Mouse (Mus musculus) hindbrain, embryonic 12.5 days (tissue): Measurements from ENCODE around the gene Vmn1r198. TPM values are rescaled to one million over a fixed set of nuclear protein-coding genes. Genes with fewer than 3 reads are reported as not detected.

Source experiments
- ATAC-seq: fragments of 200-750 bp; cut with Nextera tagmentation; 2 replicates; pipeline ENCODE4 v1.8.0; 2017; ENCODE audit warnings: moderate TSS enrichment; ENCODE audit not compliant: low FRiP score
- H3K27ac ChIP-seq: fragments of 300-500 bp; sonication (generic); 2 replicates; pipeline ENCODE4 v1.5.1; 2016; ENCODE audit warnings: mild to moderate bottlenecking
- H3K27me3 ChIP-seq: fragments of 300-500 bp; sonication (generic); 2 replicates; pipeline ENCODE4 v1.6.1; 2016; ENCODE audit warnings: mild to moderate bottlenecking
- H3K36me3 ChIP-seq: fragments of 300-500 bp; sonication (generic); 2 replicates; pipeline ENCODE4 v1.6.1; 2016; ENCODE audit warnings: mild to moderate bottlenecking
- H3K4me1 ChIP-seq: fragments of 300-500 bp; sonication (generic); 2 replicates; pipeline ENCODE4 v1.6.1; 2016
- H3K4me2 ChIP-seq: fragments of 300-500 bp; sonication (generic); replicated peaks from 2 replicates; pipeline ENCODE4 v1.6.1; 2016; ENCODE audit warnings: mild to moderate bottlenecking
- H3K4me3 ChIP-seq: fragments of 300-500 bp; sonication (generic); 2 replicates; pipeline ENCODE4 v1.5.1; 2016; ENCODE audit warnings: mild to moderate bottlenecking
- H3K9ac ChIP-seq: fragments of 300-500 bp; sonication (generic); 2 replicates; pipeline ENCODE4 v1.6.1; 2016; ENCODE audit warnings: mild to moderate bottlenecking, moderate library complexity
- H3K9me3 ChIP-seq: fragments of 300-500 bp; sonication (generic); replicated peaks from 2 replicates; pipeline ENCODE4 v1.6.1; 2016; ENCODE audit warnings: mild to moderate bottlenecking
- WGBS: fragments of 180-500 bp; shearing (Covaris S2); methylation state at CpG from one replicate; pipeline ENCODE4 v1.1.7; 2016; 5-methylcytosine and 5-hydroxymethylcytosine counted together
- polyA plus RNA-seq: library from polyadenylated mRNA; unstranded; fragments of >200 nt; fragmentation: Nextera tagmentation; extraction: Ambion mirVana; gene quantifications from 2 replicates; pipeline ENCODE4 v1.2.1, GENCODE M21; 2016

The Vmn1r198 gene
- polyA plus RNA-seq, 1 experiment from 2014 or later = not detected

DNA sequence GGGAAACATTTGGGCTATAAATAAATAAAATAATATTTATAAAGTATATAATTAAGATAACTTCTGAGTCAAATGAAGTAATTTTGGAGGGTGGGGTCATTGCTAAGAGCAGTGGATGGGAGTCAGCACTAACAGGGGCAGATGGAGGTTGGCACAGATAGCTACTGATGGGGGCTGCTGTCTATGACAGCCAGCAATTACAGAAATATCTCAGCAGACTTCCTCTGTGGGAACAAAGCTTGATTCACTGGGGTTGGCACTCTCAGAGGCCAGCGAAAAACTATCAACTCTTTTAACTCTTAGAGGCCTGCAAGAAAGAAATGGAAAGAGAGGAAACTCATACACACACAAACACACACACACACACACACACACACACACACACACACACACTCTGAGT lies 52.8 kb downstream of the Vmn1r198 start:
- 60% methylated on average over 1 of the region's 1 CpGs for WGBS
- H3K9ac ChIP-seq = no peak overlapping the region
- no peak for ATAC-seq

More for the DNA sequence above, 52.8 kb downstream of the Vmn1r198 start:
- no peaks in the 10 kb centered on the region for H3K27me3 ChIP-seq
- no peak overlapping the region for H3K4me3 ChIP-seq
- H3K9me3 ChIP-seq = peaks cover 19% of the 10 kb centered on the region
- no peak overlapping the region for H3K27ac ChIP-seq
- no peak overlapping the region for H3K4me2 ChIP-seq
- no peaks in the 10 kb centered on the region for H3K4me1 ChIP-seq
- no peaks in the 10 kb centered on the region for H3K36me3 ChIP-seq

Other genes with a start within 250 kb of the Vmn1r198 start
- not detected in 2 replicates for gene Vmn1r189, start 244.5 kb upstream of the Vmn1r198 start, polyA plus RNA-seq
- not detected in 2 replicates for gene Vmn1r191, start 166.4 kb upstream of the Vmn1r198 start, polyA plus RNA-seq
- not detected in 2 replicates for gene Vmn1r192, start 159.2 kb upstream of the Vmn1r198 start, polyA plus RNA-seq
- gene Vmn1r193, start 127.2 kb upstream of the Vmn1r198 start, polyA plus RNA-seq = not detected in 2 replicates
- gene Vmn1r194, start 106.1 kb upstream of the Vmn1r198 start, polyA plus RNA-seq = not detected in 2 replicates
- not detected in 2 replicates for gene Vmn1r195, start 79.8 kb upstream of the Vmn1r198 start, polyA plus RNA-seq
- gene Vmn1r196, start 60.4 kb upstream of the Vmn1r198 start, polyA plus RNA-seq = not detected in 2 replicates
- not detected in 2 replicates for gene Vmn1r197, start 25.8 kb upstream of the Vmn1r198 start, polyA plus RNA-seq
- not detected in 2 replicates for gene Vmn1r199, start 29.5 kb downstream of the Vmn1r198 start, polyA plus RNA-seq
- not detected in 2 replicates for gene Vmn1r200, start 40.0 kb downstream of the Vmn1r198 start, polyA plus RNA-seq
- not detected in 2 replicates for gene Vmn1r201, start 121.6 kb downstream of the Vmn1r198 start, polyA plus RNA-seq
- gene Vmn1r202, start 155.0 kb downstream of the Vmn1r198 start, polyA plus RNA-seq = not detected in 2 replicates
- not detected in 2 replicates for gene Vmn1r203, start 167.8 kb downstream of the Vmn1r198 start, polyA plus RNA-seq
- gene Vmn1r204, start 202.8 kb downstream of the Vmn1r198 start, polyA plus RNA-seq = not detected in 2 replicates
- not detected in 2 replicates for gene Vmn1r205, start 242.6 kb downstream of the Vmn1r198 start, polyA plus RNA-seq